In genomic region chr7:101503351-101503750, GRCm38 (mm10) we compare ENCODE assay signal across 8 mouse cellular contexts.
A peak's percentile ranks its signal among the peaks of the same experiment; 100 is the strongest.
DNase-seq lines count a peak whose midpoint lies in the region; ATAC-seq and TF ChIP-seq lines count a peak whose summit lies in the region.
"Had no signal": no experiment of that assay in that cellular context is flagged by ENCODE, and none has a peak within 500 bp of the region (broad histone marks: within the 10 kb centered on the region; RNA-seq: fewer than 3 reads in every experiment).

No protein-coding gene starts in this region.

- no peak overlapping the region for H3K9ac ChIP-seq in forebrain, embryonic 15.5 days (replicated peaks)
- H3K9ac ChIP-seq: heart, embryonic 15.5 days had no signal

- peaks cover 15% of the 10 kb centered on the region; the same call in 1 of the 2 replicates for H3K27me3 ChIP-seq in forebrain, embryonic 15.5 days
- H3K27me3 ChIP-seq in kidney, adult 2 months (replicated peaks; ENCODE audit: control insufficient read depth, insufficient read depth, low read length) = no peaks in the 10 kb centered on the region

- WGBS in bone marrow, adult 2 months = 32% methylated on average over 8 of the region's 8 CpGs
- 20% methylated on average over 8 of the region's 8 CpGs for WGBS in forebrain, embryonic 15.5 days
- 27% methylated on average over 8 of the region's 8 CpGs for WGBS in kidney, adult 2 months

- H3K27ac ChIP-seq in bone marrow, adult 2 months (ENCODE audit: control insufficient read depth, insufficient read depth, low read depth, low read length, poor library complexity) = 0 out of 2 replicates have a peak overlapping the region, but pooled peaks have one; percentile 5
- H3K27ac ChIP-seq in forebrain, embryonic 15.5 days (replicated peaks) = no peak overlapping the region
- H3K27ac ChIP-seq in kidney, adult 2 months (ENCODE audit: insufficient read depth, low read depth, low read length) = no peak overlapping the region
- H3K27ac ChIP-seq: heart, embryonic 15.5 days had no signal

- no peak for TF ChIP-seq POLR2A in bone marrow, adult 2 months (IDR thresholded peaks at IDR 0.05; ENCODE audit: borderline replicate concordance, control insufficient read depth, low read depth, low read length)
- no peak for TF ChIP-seq POLR2A in kidney, adult 2 months (IDR thresholded peaks at IDR 0.05; ENCODE audit: low read depth, low read length)

- H3K4me3 ChIP-seq in bone marrow, adult 2 months (replicated peaks; ENCODE audit: control insufficient read depth, low read depth, low read length) = no peak overlapping the region
- H3K4me3 ChIP-seq in forebrain, embryonic 15.5 days = no peak overlapping the region
- no peak overlapping the region for H3K4me3 ChIP-seq in kidney, adult 2 months (ENCODE audit: insufficient read depth, low read depth, low read length)
- H3K4me3 ChIP-seq: heart, embryonic 15.5 days had no signal

- no peaks in the 10 kb centered on the region for H3K36me3 ChIP-seq in forebrain, embryonic 15.5 days
- no peaks in the 10 kb centered on the region for H3K36me3 ChIP-seq in kidney, adult 2 months (ENCODE audit: control insufficient read depth, insufficient read depth, low read length)
- H3K36me3 ChIP-seq: heart, embryonic 15.5 days had no signal

- no peaks in the 10 kb centered on the region for H3K9me3 ChIP-seq in forebrain, embryonic 15.5 days
- H3K9me3 ChIP-seq: heart, embryonic 15.5 days had no signal

- peak; percentile 26; the same call in 1 of the 2 replicates for ATAC-seq in forebrain, embryonic 15.5 days (replicated peaks)

- peak; percentile 49 for DNase-seq in 3134 (ENCODE audit: extremely low read depth, insufficient read length, low spot score)
- DNase-seq in A20 (ENCODE audit: low read depth, low spot score) = peak; percentile 76
- DNase-seq in kidney, adult 2 months = peak; percentile 75
- DNase-seq in lung, postnatal 36 days = peak; percentile 88
- peak; percentile 25 for DNase-seq in spleen, adult 12 weeks (ENCODE audit: low spot score)

- peak; percentile 79 for TF ChIP-seq CTCF in bone marrow, adult 2 months (IDR thresholded peaks at IDR 0.05; ENCODE audit: control insufficient read depth, insufficient read depth, low read length)
- TF ChIP-seq CTCF in kidney, adult 2 months (conservative IDR thresholded peaks at IDR 0.05; ENCODE audit: insufficient read depth, insufficient read length, low read depth, low read length) = peak; percentile 92

- H3K4me2 ChIP-seq in forebrain, embryonic 15.5 days (replicated peaks) = no peak overlapping the region
- H3K4me2 ChIP-seq: heart, embryonic 15.5 days had no signal

- peaks cover 15% of the 10 kb centered on the region; the same call in 1 of the 2 replicates for H3K4me1 ChIP-seq in bone marrow, adult 2 months (ENCODE audit: control insufficient read depth, insufficient read depth, low read length)
- H3K4me1 ChIP-seq in forebrain, embryonic 15.5 days = no peaks in the 10 kb centered on the region
- no peaks in the 10 kb centered on the region for H3K4me1 ChIP-seq in kidney, adult 2 months (ENCODE audit: control insufficient read depth, insufficient read depth, low read length)

Comparison
In these comparisons a context has a peak if more than half of its experiments do, and no peak if none do; other contexts are left out.
1. DNase-seq: peak in every context shown above with its lines; median percentile 88 in lung, postnatal 36 days; 76 in A20; 75 in kidney, adult 2 months; 49 in 3134; 25 in spleen, adult 12 weeks.